31 mouse cellular contexts compared by ENCODE assay signal in the genomic region with DNA sequence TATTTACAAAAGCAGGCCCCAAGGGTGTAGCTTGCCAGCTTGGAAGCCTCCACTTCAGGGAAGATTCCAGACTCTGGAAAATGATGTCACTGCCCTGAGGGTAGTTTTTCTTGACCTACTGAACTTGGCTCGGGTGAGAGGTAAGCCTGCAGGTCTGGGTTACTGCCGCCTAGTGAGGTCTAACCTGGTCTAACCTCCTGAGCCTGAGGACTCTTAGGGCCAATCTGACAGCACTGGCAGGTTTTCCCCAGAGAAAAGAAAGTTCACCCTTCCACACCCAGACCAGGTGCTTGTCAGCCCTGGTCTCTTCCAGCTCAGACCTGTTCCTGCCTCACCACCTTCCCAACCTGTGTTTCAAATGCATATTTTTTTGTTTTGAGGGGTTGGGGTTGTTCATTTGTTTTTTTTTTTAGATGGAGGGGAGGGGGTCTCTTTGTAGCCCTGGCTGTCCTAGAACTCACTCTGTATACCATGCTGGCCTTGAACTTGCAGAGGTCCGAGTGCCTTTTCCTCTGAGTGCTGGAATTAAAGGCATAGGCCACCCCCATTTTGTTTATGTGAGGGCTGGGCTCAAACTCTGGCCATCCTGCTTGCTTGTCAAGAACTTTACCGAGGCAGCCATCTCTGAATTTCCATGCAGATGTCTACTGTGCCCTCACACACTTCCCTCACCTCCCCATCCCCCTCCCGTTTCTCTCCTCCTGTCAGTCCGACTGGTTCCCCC. TPM values are rescaled to one million over a fixed set of nuclear protein-coding genes. Genes with fewer than 3 reads are reported as not detected.
A peak's percentile ranks its signal among the peaks of the same experiment; 100 is the strongest.
DNase-seq lines count a peak whose midpoint lies in the region; ATAC-seq and TF ChIP-seq lines count a peak whose summit lies in the region.
"Had no signal": no experiment of that assay in that cellular context is flagged by ENCODE, and none has a peak within 500 bp of the region (broad histone marks: within the 10 kb centered on the region; RNA-seq: fewer than 3 reads in every experiment).

No protein-coding gene starts in this region.

- no peaks in the 10 kb centered on the region for H3K27me3 ChIP-seq in intestine, postnatal 0 days (replicated peaks; ENCODE audit: control insufficient read depth, insufficient read depth, low read length)
- H3K27me3 ChIP-seq in intestine, embryonic 16.5 days (replicated peaks; ENCODE audit: control insufficient read depth, insufficient read depth, low read length), result no peaks in the 10 kb centered on the region
- H3K27me3 ChIP-seq in hindbrain, embryonic 10.5 days (ENCODE audit: insufficient read depth, poor library complexity, severe bottlenecking), result peaks cover 3% of the 10 kb centered on the region; the same call in 1 of the 2 replicates
- H3K27me3 ChIP-seq: embryonic facial prominence, embryonic 12.5 days; embryonic facial prominence, embryonic 15.5 days; forebrain, embryonic 15.5 days; heart, embryonic 12.5 days; heart, embryonic 15.5 days had no signal

- intact Hi-C loops in gastrocnemius, postnatal 14 days (cut with DNase I; ENCODE audit: low total_unique reads), result no loop called here

- H3K4me2 ChIP-seq in intestine, postnatal 0 days (replicated peaks; ENCODE audit: low read depth), result no peak overlapping the region
- H3K4me2 ChIP-seq in intestine, embryonic 16.5 days (ENCODE audit: low read depth, low read length), result no peak overlapping the region
- H3K4me2 ChIP-seq: embryonic facial prominence, embryonic 12.5 days; embryonic facial prominence, embryonic 15.5 days; forebrain, embryonic 12.5 days; forebrain, embryonic 15.5 days; heart, embryonic 12.5 days; heart, embryonic 15.5 days; hindbrain, embryonic 14.5 days had no signal

- no peak overlapping the region for H3K4me3 ChIP-seq in intestine, postnatal 0 days (ENCODE audit: low read depth, low read length)
- H3K4me3 ChIP-seq in intestine, embryonic 16.5 days (ENCODE audit: low read length), result no peak overlapping the region
- no peak overlapping the region for H3K4me3 ChIP-seq in ES-E14 (ENCODE audit: insufficient read depth in 1 of 2, low read depth in 1 of 2, low read length in 2 of 2, poor library complexity in 1 of 2, severe bottlenecking in 1 of 2)
- H3K4me3 ChIP-seq in hindbrain, embryonic 10.5 days, result no peak overlapping the region
- H3K4me3 ChIP-seq: embryonic facial prominence, embryonic 12.5 days; embryonic facial prominence, embryonic 15.5 days; erythroblast, embryonic 14.5 days; forebrain, embryonic 12.5 days; forebrain, embryonic 15.5 days; heart, embryonic 12.5 days; heart, embryonic 15.5 days had no signal

- no peaks in the 10 kb centered on the region for H3K9me3 ChIP-seq in intestine, postnatal 0 days (ENCODE audit: control insufficient read depth)
- no peaks in the 10 kb centered on the region for H3K9me3 ChIP-seq in intestine, embryonic 16.5 days (ENCODE audit: control insufficient read depth, low read length)
- no peaks in the 10 kb centered on the region for H3K9me3 ChIP-seq in ES-E14 (ENCODE audit: control insufficient read depth, insufficient read depth, low read depth, low read length)
- H3K9me3 ChIP-seq in hindbrain, embryonic 10.5 days, result no peaks in the 10 kb centered on the region
- H3K9me3 ChIP-seq: embryonic facial prominence, embryonic 12.5 days; embryonic facial prominence, embryonic 15.5 days; forebrain, embryonic 12.5 days; forebrain, embryonic 15.5 days; heart, embryonic 12.5 days; heart, embryonic 15.5 days had no signal

- WGBS in intestine, postnatal 0 days, result 74% methylated on average over 6 of the region's 6 CpGs
- WGBS in intestine, embryonic 16.5 days, result 64% methylated on average over 6 of the region's 6 CpGs
- 78% methylated on average over 6 of the region's 6 CpGs for WGBS in hindbrain, embryonic 10.5 days

- in situ Hi-C loops in ES-E14 (cut with MboI; ENCODE audit: low sequenced_read_pairs in 2 of 2, unreplicated experiment in 2 of 2), result no loop called here

- DNase-seq in ES-E14 (ENCODE audit: low read depth, low spot score) (no peak), ZHBTc4 (ENCODE audit: low read depth, low spot score) (peak; percentile 90)
- DNase-seq in embryo, embryonic 11 days, result no peak
- no peak for DNase-seq in hindbrain, embryonic 10.5 days (ENCODE audit: low spot score)
- DNase-seq in gastrocnemius, postnatal 14 days, result no peak
- DNase-seq: adrenal gland, adult 8-10 months; adrenal gland, postnatal 25 days; cerebellum, adult 18-20 months; cerebellum, adult 9-10 months; cerebellum, postnatal 14 days; gastrocnemius, postnatal 36 days; heart, postnatal 10 days; heart, postnatal 36 days; kidney, adult 11 months; kidney, adult 8-10 months had no signal

- no peaks in the 10 kb centered on the region for H3K36me3 ChIP-seq in intestine, postnatal 0 days (ENCODE audit: control insufficient read depth, insufficient read depth)
- no peaks in the 10 kb centered on the region for H3K36me3 ChIP-seq in intestine, embryonic 16.5 days (ENCODE audit: control insufficient read depth, insufficient read depth, low read length)
- H3K36me3 ChIP-seq in ES-E14 (ENCODE audit: control insufficient read depth, insufficient read depth, low read length, poor library complexity, severe bottlenecking), result no peaks in the 10 kb centered on the region
- no peaks in the 10 kb centered on the region for H3K36me3 ChIP-seq in hindbrain, embryonic 10.5 days
- H3K36me3 ChIP-seq: embryonic facial prominence, embryonic 12.5 days; embryonic facial prominence, embryonic 15.5 days; forebrain, embryonic 12.5 days; forebrain, embryonic 15.5 days; heart, embryonic 12.5 days; heart, embryonic 15.5 days had no signal

- ATAC-seq in intestine, postnatal 0 days, result no peak
- ATAC-seq in intestine, embryonic 16.5 days, result no peak
- ATAC-seq: CD4-positive, CD25-positive, alpha-beta regulatory T cell, adult 4 months; forebrain, embryonic 15.5 days; hindbrain, postnatal 0 days; inflammation-experienced regulatory T-cells, adult 6 months had no signal

- peak overlapping the region; percentile 96; the same call in 1 of the 2 replicates for H3K27ac ChIP-seq in intestine, postnatal 0 days (ENCODE audit: low read depth, low read length)
- H3K27ac ChIP-seq in intestine, embryonic 16.5 days (ENCODE audit: low read length), result no peak overlapping the region
- H3K27ac ChIP-seq in ES-E14 (ENCODE audit: insufficient read depth, low read depth, low read length, poor library complexity, severe bottlenecking), result peak overlapping the region; percentile 4; the same call in 1 of the 2 replicates
- no peak overlapping the region for H3K27ac ChIP-seq in hindbrain, embryonic 10.5 days
- H3K27ac ChIP-seq: embryonic facial prominence, embryonic 12.5 days; embryonic facial prominence, embryonic 15.5 days; forebrain, embryonic 12.5 days; forebrain, embryonic 15.5 days; heart, embryonic 15.5 days; hindbrain, embryonic 14.5 days; hindbrain, postnatal 0 days had no signal

- H3K4me1 ChIP-seq in intestine, postnatal 0 days (replicated peaks; ENCODE audit: control insufficient read depth, insufficient read depth, low read length), result peaks cover 5% of the 10 kb centered on the region; the same call in 1 of the 2 replicates
- peaks cover 20% of the 10 kb centered on the region; the same call in 1 of the 2 replicates for H3K4me1 ChIP-seq in intestine, embryonic 16.5 days (ENCODE audit: control insufficient read depth, insufficient read depth, low read length)
- peaks cover 13 to 42% of the 10 kb centered on the region in 2 experiments for H3K4me1 ChIP-seq in ES-E14 (ENCODE audit: control insufficient read depth in 2 of 2, insufficient read depth in 2 of 2, low read length in 2 of 2, poor library complexity in 1 of 2)
- peaks cover 22% of the 10 kb centered on the region for H3K4me1 ChIP-seq in hindbrain, embryonic 10.5 days (replicated peaks)

- no peak overlapping the region for H3K9ac ChIP-seq in intestine, postnatal 0 days (ENCODE audit: low read depth, low read length)
- H3K9ac ChIP-seq in intestine, embryonic 16.5 days (ENCODE audit: low read depth, low read length), result no peak overlapping the region
- no peak overlapping the region for H3K9ac ChIP-seq in ES-E14 (ENCODE audit: insufficient read depth, low read depth, low read length, poor library complexity, severe bottlenecking)
- H3K9ac ChIP-seq: embryonic facial prominence, embryonic 12.5 days; embryonic facial prominence, embryonic 15.5 days; forebrain, embryonic 12.5 days; forebrain, embryonic 15.5 days; heart, embryonic 12.5 days; heart, embryonic 15.5 days; hindbrain, embryonic 14.5 days had no signal

- no peak for TF ChIP-seq CTCF in intestine, postnatal 0 days (IDR thresholded peaks at IDR 0.05; ENCODE audit: low read depth)

TF ChIP-seq in ES-E14, 5 proteins besides CTCF, POLR2A, EP300 and RAD21:
- TF ChIP-seq ZC3H11A (IDR thresholded peaks at IDR 0.05; ENCODE audit: borderline replicate concordance, low read depth, low read length) (no peak), HCFC1 (IDR thresholded peaks at IDR 0.05; ENCODE audit: borderline replicate concordance, insufficient read depth, low read length) (no peak), CHD2 (IDR thresholded peaks at IDR 0.05; ENCODE audit: low read depth, low read length) (no peak), MAFK (IDR thresholded peaks at IDR 0.05; ENCODE audit: insufficient read depth, low read depth, low read length) (no peak), ZNF384 (IDR thresholded peaks at IDR 0.05; ENCODE audit: low read depth, low read length) (peak; percentile 84)

RNA-seq across cellular contexts. Expression of gene Ubald2, which starts 6.9 kb away (rescaled TPM):
- 60.2 and 60.6 TPM in 2 replicates for polyA plus RNA-seq in intestine, postnatal 0 days (2015; fragmentation: Nextera tagmentation; extraction: Ambion mirVana)
- 47.2 and 55.0 TPM in 2 replicates for polyA plus RNA-seq in intestine, embryonic 16.5 days (2015; fragmentation: Nextera tagmentation; extraction: Ambion mirVana)
- total RNA-seq in ES-E14 (2012; rRNA removed), result 106 and 117 TPM in 2 replicates
- 45.8 and 84.5 TPM in 2 replicates for polyA plus RNA-seq in hindbrain, embryonic 10.5 days (2016; fragmentation: Nextera tagmentation; extraction: Ambion mirVana)
- total RNA-seq in gastrocnemius, postnatal 14 days (2021), result 10 to 100 TPM; 42.6 to 58.9 TPM

RNA-seq across cellular contexts. Expression of gene Rnf157, which starts 14.2 kb away (rescaled TPM):
- polyA plus RNA-seq in intestine, postnatal 0 days (2015; fragmentation: Nextera tagmentation; extraction: Ambion mirVana), result 4.9 and 6.6 TPM in 2 replicates
- polyA plus RNA-seq in intestine, embryonic 16.5 days (2015; fragmentation: Nextera tagmentation; extraction: Ambion mirVana), result 4.4 and 5.2 TPM in 2 replicates
- total RNA-seq in ES-E14 (2012; rRNA removed), result 3.7 and 6.1 TPM in 2 replicates
- 9.5 and 16.9 TPM in 2 replicates for polyA plus RNA-seq in hindbrain, embryonic 10.5 days (2016; fragmentation: Nextera tagmentation; extraction: Ambion mirVana)
- 10 to 100 TPM; 38.3 to 48.7 TPM for total RNA-seq in gastrocnemius, postnatal 14 days (2021)
- polyA plus RNA-seq: erythroblast, embryonic 14.5 days had no signal

RNA-seq across cellular contexts. Expression of gene Qrich2, which starts 39.0 kb away (rescaled TPM):
- polyA plus RNA-seq in intestine, postnatal 0 days (2015; fragmentation: Nextera tagmentation; extraction: Ambion mirVana), result 0.14 TPM in 1 of 2 replicates, not detected in the other
- 0.39 TPM in 2 replicates for polyA plus RNA-seq in intestine, embryonic 16.5 days (2015; fragmentation: Nextera tagmentation; extraction: Ambion mirVana)
- 0.22 and 0.37 TPM in 2 replicates for total RNA-seq in ES-E14 (2012; rRNA removed)
- 0.16 and 0.20 TPM in 2 replicates for polyA plus RNA-seq in hindbrain, embryonic 10.5 days (2016; fragmentation: Nextera tagmentation; extraction: Ambion mirVana)
- total RNA-seq in gastrocnemius, postnatal 14 days (2021), result not detected
- total RNA-seq: adrenal gland, postnatal 25 days; gastrocnemius, adult 8-10 months; granulocyte monocyte progenitor cell, adult 5-6 weeks; heart, postnatal 10 days; hindbrain, postnatal 0 days; MEL had no signal
- polyA plus RNA-seq: CD4-positive, CD25-positive, alpha-beta regulatory T cell, adult 4 months; erythroblast, embryonic 14.5 days; forebrain, embryonic 12.5 days; forebrain, embryonic 15.5 days; heart, embryonic 12.5 days; heart, embryonic 15.5 days; hindbrain, embryonic 14.5 days; inflammation-experienced regulatory T-cells, adult 6 months had no signal

Comparison
In these comparisons a context has a peak if more than half of its experiments do, and no peak if none do; other contexts are left out.
1. H3K27ac ChIP-seq: peak in intestine, postnatal 0 days (single experiment) and ES-E14 (single experiment); none in intestine, embryonic 16.5 days (single experiment) and hindbrain, embryonic 10.5 days (single experiment).